8 mouse cellular contexts compared by ENCODE assay signal in the genomic region with DNA sequence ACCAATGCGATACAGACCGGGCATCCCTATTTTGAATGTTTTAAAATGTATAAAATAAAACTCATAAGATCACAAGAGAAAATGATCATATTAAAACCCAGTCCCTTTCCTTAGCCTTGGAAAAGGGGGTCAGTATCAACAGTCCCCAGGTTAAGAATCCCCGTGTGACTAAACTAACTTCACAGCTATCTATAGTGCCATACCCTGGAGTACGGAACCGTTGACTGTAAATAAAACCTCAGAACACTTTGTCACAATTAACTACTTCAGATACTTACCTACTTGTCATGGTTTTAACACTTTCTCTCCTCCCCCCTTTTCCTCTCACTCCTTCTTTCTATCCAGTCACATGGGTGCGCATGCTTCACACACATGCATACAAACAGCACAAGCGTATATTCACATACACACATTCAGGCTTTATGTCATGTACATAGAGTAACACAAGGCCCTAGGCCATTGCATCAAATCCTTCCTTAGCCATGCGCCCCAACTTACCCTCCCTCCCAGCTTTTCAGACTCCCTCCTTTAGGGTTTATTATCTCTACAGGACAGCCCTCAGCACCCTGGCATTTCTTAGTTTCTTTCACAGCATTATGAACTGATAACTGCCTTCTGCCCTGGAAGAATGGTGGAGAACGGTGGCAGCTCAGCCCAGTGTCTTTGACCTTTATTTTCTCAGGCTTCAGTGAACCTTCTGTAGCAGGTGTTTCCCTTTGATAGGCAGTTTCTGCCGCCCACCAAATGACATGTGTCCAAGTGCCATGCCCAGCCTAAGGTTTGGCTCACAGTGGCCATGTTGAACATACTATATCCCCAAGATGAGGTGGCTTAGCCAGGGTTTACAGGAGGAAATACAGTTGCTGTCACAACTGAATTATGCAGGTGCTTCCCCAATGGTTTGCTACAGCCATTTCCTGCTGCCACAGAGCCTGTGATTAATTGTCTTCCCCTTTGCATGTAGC. TPM values are rescaled to one million over a fixed set of nuclear protein-coding genes. Genes with fewer than 3 reads are reported as not detected.
DNase-seq lines count a peak whose midpoint lies in the region; ATAC-seq lines count a peak whose summit lies in the region.

Cd47 (plus strand) TSS at position 937 of the 965 bp plus-strand sequence.

- ATAC-seq in activated CD4-positive, CD25-positive, alpha-beta regulatory T cell, adult 4 months, result peak; percentile 51
- no peak for ATAC-seq in embryonic facial prominence, embryonic 12.5 days (ENCODE audit: insufficient number of reproducible peaks, insufficient read depth, low FRiP score, low TSS enrichment)
- ATAC-seq in liver, embryonic 12.5 days, result peak; percentile 95
- no peak for ATAC-seq in neural tube, embryonic 12.5 days (ENCODE audit: low FRiP score, low read depth)

- no peaks in the 10 kb centered on the region for H3K36me3 ChIP-seq in embryonic facial prominence, embryonic 12.5 days
- no peaks in the 10 kb centered on the region for H3K36me3 ChIP-seq in heart, embryonic 10.5 days
- no peaks in the 10 kb centered on the region for H3K36me3 ChIP-seq in liver, embryonic 12.5 days
- no peaks in the 10 kb centered on the region for H3K36me3 ChIP-seq in neural tube, embryonic 12.5 days

- WGBS in embryonic facial prominence, embryonic 12.5 days, result 90% methylated on average over 10 of the region's 10 CpGs
- WGBS in heart, embryonic 10.5 days, result 66% methylated on average over 10 of the region's 10 CpGs
- WGBS in liver, embryonic 12.5 days (ENCODE audit: insufficient replicate concordance), result 21% methylated on average over 10 of the region's 10 CpGs
- WGBS in neural tube, embryonic 12.5 days, result 86% methylated on average over 10 of the region's 10 CpGs

- H3K27ac ChIP-seq in embryonic facial prominence, embryonic 12.5 days, result no peak within 1 kb of the TSS
- peak within 1 kb of the TSS; percentile 49; the same call in 1 of the 2 replicates for H3K27ac ChIP-seq in heart, embryonic 10.5 days
- peak within 1 kb of the TSS; percentile 97 for H3K27ac ChIP-seq in liver, embryonic 12.5 days
- no peak within 1 kb of the TSS for H3K27ac ChIP-seq in neural tube, embryonic 12.5 days

- H3K9me3 ChIP-seq in embryonic facial prominence, embryonic 12.5 days, result no peaks in the 10 kb centered on the region
- no peaks in the 10 kb centered on the region for H3K9me3 ChIP-seq in heart, embryonic 10.5 days
- H3K9me3 ChIP-seq in liver, embryonic 12.5 days (replicated peaks), result no peaks in the 10 kb centered on the region
- H3K9me3 ChIP-seq in neural tube, embryonic 12.5 days, result no peaks in the 10 kb centered on the region

- H3K4me2 ChIP-seq in embryonic facial prominence, embryonic 12.5 days (replicated peaks), result no peak within 1 kb of the TSS
- H3K4me2 ChIP-seq in liver, embryonic 12.5 days, result peak within 1 kb of the TSS; percentile 52
- H3K4me2 ChIP-seq in neural tube, embryonic 12.5 days (replicated peaks), result no peak within 1 kb of the TSS

- H3K9ac ChIP-seq in embryonic facial prominence, embryonic 12.5 days, result no peak within 1 kb of the TSS
- H3K9ac ChIP-seq in liver, embryonic 12.5 days, result peak within 1 kb of the TSS; percentile 66
- no peak within 1 kb of the TSS for H3K9ac ChIP-seq in neural tube, embryonic 12.5 days

- peaks cover 11% of the 10 kb centered on the region; the same call in 1 of the 2 replicates for H3K4me1 ChIP-seq in embryonic facial prominence, embryonic 12.5 days
- peaks cover 13% of the 10 kb centered on the region for H3K4me1 ChIP-seq in heart, embryonic 10.5 days
- H3K4me1 ChIP-seq in liver, embryonic 12.5 days, result peaks cover 93% of the 10 kb centered on the region
- H3K4me1 ChIP-seq in neural tube, embryonic 12.5 days, result peaks cover 21% of the 10 kb centered on the region

- H3K4me3 ChIP-seq in embryonic facial prominence, embryonic 12.5 days, result no peak within 1 kb of the TSS
- H3K4me3 ChIP-seq in heart, embryonic 10.5 days, result no peak within 1 kb of the TSS
- H3K4me3 ChIP-seq in liver, embryonic 12.5 days, result 0 out of 2 replicates have a peak within 1 kb of the TSS, but pooled peaks have one; percentile 9
- no peak within 1 kb of the TSS for H3K4me3 ChIP-seq in neural tube, embryonic 12.5 days

- DNase-seq in heart, embryonic 10.5 days (ENCODE audit: low spot score), result peak; percentile 85
- peak; percentile 42 for DNase-seq in kidney, adult 8-10 months
- no peak for DNase-seq in adipocyte (ENCODE audit: low spot score)
- DNase-seq in right cerebral cortex, postnatal 14 days, result no peak

- H3K27me3 ChIP-seq in embryonic facial prominence, embryonic 12.5 days, result no peaks in the 10 kb centered on the region
- no peaks in the 10 kb centered on the region for H3K27me3 ChIP-seq in heart, embryonic 10.5 days (ENCODE audit: insufficient read depth, poor library complexity, severe bottlenecking)
- H3K27me3 ChIP-seq in liver, embryonic 12.5 days (replicated peaks), result no peaks in the 10 kb centered on the region
- no peaks in the 10 kb centered on the region for H3K27me3 ChIP-seq in neural tube, embryonic 12.5 days (replicated peaks)

RNA-seq across cellular contexts. Expression of gene Cd47, which starts in this region (rescaled TPM):
- 100 to 1,000 TPM; 296 to 343 TPM for polyA plus RNA-seq in activated CD4-positive, CD25-positive, alpha-beta regulatory T cell, adult 4 months (2017; shearing (Covaris generic))
- polyA plus RNA-seq in embryonic facial prominence, embryonic 12.5 days (2016; fragmentation: Nextera tagmentation; extraction: Ambion mirVana), result 57.3 and 59.8 TPM in 2 replicates
- polyA plus RNA-seq in heart, embryonic 10.5 days (2016; fragmentation: Nextera tagmentation; extraction: Ambion mirVana), result 49.0 and 50.3 TPM in 2 replicates
- polyA plus RNA-seq in liver, embryonic 12.5 days (2016; fragmentation: Nextera tagmentation; extraction: Ambion mirVana), result 308 and 327 TPM in 2 replicates
- 80.5 and 82.6 TPM in 2 replicates for polyA plus RNA-seq in neural tube, embryonic 12.5 days (2016; fragmentation: Nextera tagmentation; extraction: Ambion mirVana)

Comparison
In these comparisons a context has a peak if more than half of its experiments do, and no peak if none do; other contexts are left out.
1. ATAC-seq: peak in activated CD4-positive, CD25-positive, alpha-beta regulatory T cell, adult 4 months (single experiment) and liver, embryonic 12.5 days (single experiment); none in embryonic facial prominence, embryonic 12.5 days (single experiment) and neural tube, embryonic 12.5 days (single experiment).
2. H3K27ac ChIP-seq: peak in heart, embryonic 10.5 days (single experiment) and liver, embryonic 12.5 days (single experiment); none in embryonic facial prominence, embryonic 12.5 days (single experiment) and neural tube, embryonic 12.5 days (single experiment).
3. DNase-seq: peak in heart, embryonic 10.5 days (single experiment) and kidney, adult 8-10 months (2 of 2); none in adipocyte (single experiment) and right cerebral cortex, postnatal 14 days (single experiment).